Mouse (Mus musculus) cerebellum, adult 9-11 months (tissue): Measurements from ENCODE around the gene Cars2.
"Not testable (repeated sequence)": the region's sequence is repeated elsewhere in the genome, so short reads cannot be mapped to it uniquely, and the experiment has no call there.

Source experiments
- DNase-seq: peaks from one replicate; pipeline ENCODE4 v3.0.0; 2022

The Cars2 gene

GRCm38 (mm10) chr8:11506802-11507201 lies 43.8 kb downstream of the Cars2 start:
- no peak for DNase-seq

GRCm38 (mm10) chr8:11506074-11506473 lies 44.5 kb downstream of the Cars2 start:
- no peak for DNase-seq

- no peak for DNase-seq
These were observed 46.9 kb downstream of the Cars2 start for GRCm38 (mm10) chr8:11503476-11504232.

GRCm38 (mm10) chr8:11498786-11499485 lies 51.6 kb downstream of the Cars2 start:
- DNase-seq = no peak

GRCm38 (mm10) chr8:11498281-11498680 lies 52.3 kb downstream of the Cars2 start:
- peak; percentile 25 for DNase-seq

- DNase-seq = peak; percentile 90
These were observed 53.3 kb downstream of the Cars2 start, which contains the start of gene Naxd for GRCm38 (mm10) chr8:11497017-11497990. Naxd (plus strand) TSS chr8:11497506.

GRCm38 (mm10) chr8:11492340-11492739 lies 58.2 kb downstream of the Cars2 start:
- DNase-seq = not testable (repeated sequence)

GRCm38 (mm10) chr8:11487229-11487628 lies 63.4 kb downstream of the Cars2 start:
- DNase-seq = no peak

- peak; percentile 30 for DNase-seq
These were observed 64.4 kb downstream of the Cars2 start for GRCm38 (mm10) chr8:11486142-11486541.

- DNase-seq = no peak
These were observed 68.0 kb downstream of the Cars2 start for GRCm38 (mm10) chr8:11482537-11482936.

- DNase-seq = no peak
These were observed 68.7 kb downstream of the Cars2 start for GRCm38 (mm10) chr8:11481876-11482275.

- DNase-seq = no peak
These were observed 71.0 kb downstream of the Cars2 start for GRCm38 (mm10) chr8:11479591-11479990.

GRCm38 (mm10) chr8:11478807-11479527 lies 71.6 kb downstream of the Cars2 start:
- DNase-seq = no peak

- no peak for DNase-seq
These were observed 72.5 kb downstream of the Cars2 start, which contains the start of gene Rab20 for GRCm38 (mm10) chr8:11477811-11478761. Rab20 (minus strand) TSS chr8:11478710.

- no peak for DNase-seq
These were observed 73.4 kb downstream of the Cars2 start for GRCm38 (mm10) chr8:11477178-11477553.

GRCm38 (mm10) chr8:11476338-11477177 lies 74.0 kb downstream of the Cars2 start:
- no peak for DNase-seq

- DNase-seq = no peak
These were observed 74.7 kb downstream of the Cars2 start for GRCm38 (mm10) chr8:11475876-11476275.

GRCm38 (mm10) chr8:11475397-11475796 lies 75.2 kb downstream of the Cars2 start:
- DNase-seq = no peak

GRCm38 (mm10) chr8:11473072-11473471 lies 77.5 kb downstream of the Cars2 start:
- DNase-seq = no peak

GRCm38 (mm10) chr8:11471309-11471708 lies 79.3 kb downstream of the Cars2 start:
- no peak for DNase-seq
